Mouse (Mus musculus) midbrain, embryonic 14.5 days (tissue): Measurements from ENCODE around the gene Mindy2. TPM values are rescaled to one million over a fixed set of nuclear protein-coding genes. Genes with fewer than 3 reads are reported as not detected.

Experiments used
- ATAC-seq: fragments of 200-750 bp; cut with Nextera tagmentation; 2 replicates; pipeline ENCODE4 v1.8.0; 2017; ENCODE audit warnings: moderate number of reproducible peaks, moderate library complexity; ENCODE audit not compliant: low FRiP score, low TSS enrichment
- DNase-seq: peaks from one replicate; pipeline ENCODE4 v3.0.0-alpha.2; 2015
- H3K27ac ChIP-seq: fragments of 300-500 bp; sonication (generic); replicated peaks from 2 replicates; pipeline ENCODE4 v1.5.1; 2014; ENCODE audit warnings: mild to moderate bottlenecking, low read depth, low read length, moderate library complexity
- H3K27me3 ChIP-seq: fragments of 300-500 bp; sonication (generic); 2 replicates; pipeline ENCODE4 v1.6.1; 2014; ENCODE audit warnings: low read length, control low read depth, mixed read lengths; ENCODE audit not compliant: control insufficient read depth, insufficient read depth
- H3K36me3 ChIP-seq: fragments of 300-500 bp; sonication (generic); 2 replicates; pipeline ENCODE4 v1.6.1; 2014; ENCODE audit warnings: low read length, control low read depth; ENCODE audit not compliant: control insufficient read depth, insufficient read depth
- H3K4me1 ChIP-seq: fragments of 300-500 bp; sonication (generic); 2 replicates; pipeline ENCODE4 v1.6.1; 2014; ENCODE audit warnings: mild to moderate bottlenecking, antibody characterized with exemption, low read length, control low read depth; ENCODE audit not compliant: control insufficient read depth, insufficient read depth
- H3K4me2 ChIP-seq: fragments of 300-500 bp; sonication (generic); 2 replicates; pipeline ENCODE4 v1.6.1; 2014; ENCODE audit warnings: mild to moderate bottlenecking, low read length, moderate library complexity
- H3K4me3 ChIP-seq: fragments of 300-500 bp; sonication (generic); replicated peaks from 2 replicates; pipeline ENCODE4 v1.5.1; 2014; ENCODE audit warnings: low read depth, low read length
- H3K9ac ChIP-seq: fragments of 300-500 bp; sonication (generic); replicated peaks from 2 replicates; pipeline ENCODE4 v1.6.1; 2014; ENCODE audit warnings: mild to moderate bottlenecking, low read length, moderate library complexity
- H3K9me3 ChIP-seq: fragments of 300-500 bp; sonication (generic); 2 replicates; pipeline ENCODE4 v1.6.1; 2016; ENCODE audit warnings: low read length, control low read depth, mixed read lengths; ENCODE audit not compliant: control insufficient read depth
- WGBS: fragments of 180-500 bp; shearing (Covaris S2); extraction: QIAGEN DNeasy Blood & Tissue Kit; methylation state at CpG from one replicate; pipeline ENCODE4 v1.1.7; 2014; 5-methylcytosine and 5-hydroxymethylcytosine counted together
- polyA plus RNA-seq: library from polyadenylated mRNA; unstranded; fragments of >200 nt; fragmentation: Nextera tagmentation; extraction: Ambion mirVana; gene quantifications from 2 replicates; pipeline ENCODE4 v1.2.1, GENCODE M21; 2014

Mindy2 gene
- polyA plus RNA-seq, 1 experiment from 2014 or later = 23.0 TPM

DNA sequence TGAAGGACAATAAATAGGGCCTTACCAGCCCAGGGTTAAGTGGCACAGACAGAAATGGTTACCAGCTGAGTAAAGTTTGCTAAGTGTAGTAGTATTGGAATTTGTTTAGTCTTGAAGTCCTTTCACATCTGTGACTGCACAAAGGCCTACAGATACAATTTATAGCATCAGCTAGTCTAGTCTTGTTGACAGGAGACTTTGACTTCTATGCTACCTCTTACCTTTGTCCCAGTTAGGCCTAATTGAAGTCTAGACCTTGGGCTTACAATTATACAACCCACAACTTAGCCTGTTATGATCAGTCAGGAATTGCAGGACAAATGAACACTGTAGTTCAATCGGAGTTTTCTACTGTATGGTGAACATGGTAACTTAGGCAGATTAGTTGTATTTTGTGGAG is 105.5 kb downstream of the Mindy2 start:
- no peak overlapping the region for H3K9ac ChIP-seq
- no peak for DNase-seq
- H3K9me3 ChIP-seq = no peaks in the 10 kb centered on the region; the same call in 1 of the 2 replicates
- 0 out of 2 replicates have a peak, but pooled peaks cover 4% of the 10 kb centered on the region for H3K4me1 ChIP-seq
- no peak overlapping the region for H3K4me3 ChIP-seq
- WGBS = 98% methylated on average over 1 of the region's 1 CpGs
- H3K36me3 ChIP-seq = peaks cover 3% of the 10 kb centered on the region; the same call in 1 of the 2 replicates
- H3K4me2 ChIP-seq = no peak overlapping the region
- no peak for ATAC-seq
- H3K27ac ChIP-seq = no peak overlapping the region
- H3K27me3 ChIP-seq = no peaks in the 10 kb centered on the region

Other genes starting within 250 kb of the Mindy2 start
- 19.5 and 42.9 TPM in 2 replicates for gene Ccnb2, start 235.6 kb downstream of the Mindy2 start, polyA plus RNA-seq
- gene Rnf111, start 153.4 kb downstream of the Mindy2 start, polyA plus RNA-seq = 37.5 and 38.9 TPM in 2 replicates
- 61.8 and 65.5 TPM in 2 replicates for gene Sltm, start 114.4 kb downstream of the Mindy2 start, polyA plus RNA-seq
- gene Gm10642, start 923 bp downstream of the Mindy2 start, polyA plus RNA-seq = 0.41 and 0.77 TPM in 2 replicates
- 42.0 and 59.1 TPM in 2 replicates for gene Adam10, start 21.8 kb upstream of the Mindy2 start, polyA plus RNA-seq